Mouse (Mus musculus): Measurements from ENCODE around the gene Trmt1. TPM values are rescaled to one million over a fixed set of nuclear protein-coding genes. Genes with fewer than 3 reads are reported as not detected.

Trmt1 gene
- polyA plus RNA-seq, 2 experiments: 71.7 to 158 TPM

DNA sequence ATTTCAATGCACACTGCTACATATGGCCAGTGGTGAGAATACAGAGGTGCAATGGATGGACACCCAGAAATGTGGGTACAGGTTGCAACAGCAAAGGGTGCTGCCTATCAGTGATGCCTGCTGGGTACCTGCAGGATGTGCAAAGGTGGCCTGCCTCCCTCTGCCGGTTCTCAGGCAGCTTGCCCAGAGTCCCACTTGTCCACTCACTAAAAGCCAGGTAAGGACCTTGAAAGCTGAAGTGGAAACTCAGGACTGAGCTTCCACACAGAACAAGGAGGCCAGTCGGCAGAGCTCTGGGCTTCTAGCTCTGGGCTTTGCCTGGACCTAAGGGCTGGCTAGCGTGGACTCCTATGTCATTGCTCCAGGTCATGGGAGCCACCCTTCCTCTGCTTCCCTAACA, 25.2 kb downstream of the Trmt1 start:
- peaks cover 72% of the 10 kb centered on the region for H3K36me3 ChIP-seq (ENCODE audit: control insufficient read depth, insufficient read depth, low read length)
- TF ChIP-seq POLR2A (IDR thresholded peaks at IDR 0.05; ENCODE audit: borderline replicate concordance, extremely low read depth, insufficient read depth, insufficient read length): no peak
- ATAC-seq (ENCODE audit: low FRiP score, low read depth) (no peak), DNase-seq (ENCODE audit: low spot score) (no peak)
- no peak overlapping the region for H3K4me3 ChIP-seq (replicated peaks; ENCODE audit: low read length)
- H3K4me1 ChIP-seq (ENCODE audit: control insufficient read depth, insufficient read depth, low read length): peaks cover 83% of the 10 kb centered on the region
- H3K9me3 ChIP-seq (ENCODE audit: control insufficient read depth, low read length): no peaks in the 10 kb centered on the region
- H3K4me2 ChIP-seq (replicated peaks; ENCODE audit: low read depth, low read length, severe bottlenecking): no peak overlapping the region
- peaks cover 19% of the 10 kb centered on the region for H3K27me3 ChIP-seq (ENCODE audit: control insufficient read depth, insufficient read depth, low read length)
- H3K9ac ChIP-seq (ENCODE audit: low read depth, low read length, severe bottlenecking): peak overlapping the region; percentile 38; the same call in 1 of the 2 replicates
- 36% methylated on average over 3 of the region's 3 CpGs for WGBS
- peak overlapping the region; percentile 93 for H3K27ac ChIP-seq (replicated peaks; ENCODE audit: low read depth, low read length)

DNA sequence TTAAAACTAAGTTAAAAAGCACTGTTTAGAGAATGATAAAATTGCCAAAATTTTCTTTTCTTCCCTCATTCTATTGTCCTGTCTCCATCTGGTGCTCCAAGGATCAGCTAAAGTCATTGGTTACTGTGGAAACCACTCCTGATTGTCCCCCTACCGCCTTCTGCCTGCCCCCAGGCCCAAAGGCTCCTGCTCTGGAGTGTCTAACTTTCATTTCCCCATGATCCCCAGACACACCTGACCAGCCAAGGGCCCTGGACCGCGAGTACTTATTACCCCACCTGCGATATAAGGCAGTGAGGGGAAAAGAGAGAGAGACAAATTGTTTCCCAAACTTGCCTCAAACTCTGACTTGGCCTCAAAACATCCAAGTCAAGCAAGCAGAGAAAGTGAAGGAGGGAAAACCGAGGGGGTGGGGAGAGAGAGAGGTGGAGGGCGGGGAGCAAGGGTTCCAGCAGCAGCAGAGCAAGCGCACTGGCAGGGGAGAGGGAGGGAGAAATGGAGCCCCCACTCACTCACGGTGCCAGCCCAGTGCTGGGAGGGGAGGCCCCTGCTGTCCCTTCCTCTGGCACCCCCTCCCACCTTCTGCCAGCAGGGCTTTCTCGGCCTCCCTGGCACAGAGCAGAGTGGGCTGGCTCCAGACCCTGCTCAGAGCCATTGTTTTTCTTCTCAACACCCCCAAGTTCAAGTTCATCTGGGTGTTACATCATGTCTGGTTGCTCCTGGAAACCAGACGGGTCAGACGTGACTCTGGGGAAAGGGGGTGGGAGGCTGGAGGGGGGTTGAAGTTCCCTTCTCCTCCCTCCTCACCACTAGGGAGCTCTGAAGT, 26.0 kb downstream of the Trmt1 start:
- H3K4me2 ChIP-seq (replicated peaks; ENCODE audit: low read depth, low read length, severe bottlenecking): peak overlapping the region; percentile 34
- H3K9me3 ChIP-seq (ENCODE audit: control insufficient read depth, low read length): no peaks in the 10 kb centered on the region
- H3K4me3 ChIP-seq (replicated peaks; ENCODE audit: low read length): no peak overlapping the region
- peaks cover 82% of the 10 kb centered on the region for H3K4me1 ChIP-seq (ENCODE audit: control insufficient read depth, insufficient read depth, low read length)
- H3K36me3 ChIP-seq (ENCODE audit: control insufficient read depth, insufficient read depth, low read length): peaks cover 74% of the 10 kb centered on the region
- H3K27ac ChIP-seq (replicated peaks; ENCODE audit: low read depth, low read length): peak overlapping the region; percentile 93
- H3K9ac ChIP-seq (ENCODE audit: low read depth, low read length, severe bottlenecking): peak overlapping the region; percentile 38; the same call in 1 of the 2 replicates
- WGBS: 7% methylated on average over 8 of the region's 11 CpGs
- H3K27me3 ChIP-seq (ENCODE audit: control insufficient read depth, insufficient read depth, low read length): peaks cover 11% of the 10 kb centered on the region
- DNase-seq (ENCODE audit: low spot score) (peak; percentile 92), ATAC-seq (ENCODE audit: low FRiP score, low read depth) (peak; percentile 91)
- no peak for TF ChIP-seq POLR2A (IDR thresholded peaks at IDR 0.05; ENCODE audit: borderline replicate concordance, extremely low read depth, insufficient read depth, insufficient read length)

DNA sequence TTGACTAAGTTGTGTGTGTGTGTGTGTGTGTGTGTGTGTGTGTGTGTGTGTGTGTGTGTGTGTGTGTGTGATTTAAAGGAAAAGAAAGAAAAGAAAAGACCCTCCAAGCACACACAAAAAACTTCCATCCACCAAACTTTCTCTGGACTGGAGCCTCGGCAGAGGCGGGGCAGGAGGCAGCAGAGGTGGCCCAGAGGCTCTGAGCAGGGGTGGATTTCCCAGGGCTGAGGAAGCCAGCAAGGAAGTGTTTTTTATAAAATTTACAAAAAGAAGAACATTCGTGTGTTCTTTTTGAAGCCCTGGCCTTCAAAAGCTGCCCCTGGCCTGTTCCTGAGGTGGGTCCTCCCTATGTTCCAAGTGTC, 26.6 kb downstream of the Trmt1 start:
- H3K36me3 ChIP-seq (ENCODE audit: control insufficient read depth, insufficient read depth, low read length): peaks cover 74% of the 10 kb centered on the region
- H3K4me1 ChIP-seq (ENCODE audit: control insufficient read depth, insufficient read depth, low read length): peaks cover 82% of the 10 kb centered on the region
- no peaks in the 10 kb centered on the region for H3K9me3 ChIP-seq (ENCODE audit: control insufficient read depth, low read length)
- ATAC-seq (ENCODE audit: low FRiP score, low read depth) (peak; percentile 68), DNase-seq (ENCODE audit: low spot score) (no peak)
- H3K4me3 ChIP-seq (replicated peaks; ENCODE audit: low read length): no peak overlapping the region
- no peak for TF ChIP-seq POLR2A (IDR thresholded peaks at IDR 0.05; ENCODE audit: borderline replicate concordance, extremely low read depth, insufficient read depth, insufficient read length)
- H3K27ac ChIP-seq (replicated peaks; ENCODE audit: low read depth, low read length): peak overlapping the region; percentile 93
- H3K27me3 ChIP-seq (ENCODE audit: control insufficient read depth, insufficient read depth, low read length): peaks cover 5% of the 10 kb centered on the region; the same call in 1 of the 2 replicates
- peak overlapping the region; percentile 34 for H3K4me2 ChIP-seq (replicated peaks; ENCODE audit: low read depth, low read length, severe bottlenecking)
- 4% methylated on average over 3 of the region's 3 CpGs for WGBS
- H3K9ac ChIP-seq (ENCODE audit: low read depth, low read length, severe bottlenecking): no peak overlapping the region

DNA sequence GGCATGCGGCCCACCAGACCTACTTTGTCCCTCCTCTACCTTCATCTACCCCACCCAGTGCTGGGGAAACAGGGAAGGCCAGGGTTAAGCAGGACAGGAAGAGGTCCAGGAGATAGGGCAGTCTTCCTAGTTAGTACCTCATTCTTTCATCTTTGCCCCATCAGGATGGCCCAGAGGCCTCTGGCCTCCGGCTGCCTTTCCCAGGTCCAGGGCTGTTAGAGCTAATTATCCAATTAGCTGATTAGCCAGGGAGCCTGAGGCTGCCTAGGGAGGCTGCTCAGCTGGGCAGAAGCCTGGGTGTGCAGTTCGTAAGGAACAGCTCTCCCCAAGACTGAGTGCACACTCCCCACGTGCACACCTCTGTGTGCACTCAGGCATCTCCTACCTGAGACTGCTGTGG, 27.3 kb downstream of the Trmt1 start:
- TF ChIP-seq POLR2A (IDR thresholded peaks at IDR 0.05; ENCODE audit: borderline replicate concordance, extremely low read depth, insufficient read depth, insufficient read length): no peak
- Histone ChIP-seq H3K4me3 (replicated peaks; ENCODE audit: low read length) (no peak overlapping the region), H3K4me1 (ENCODE audit: control insufficient read depth, insufficient read depth, low read length) (peaks cover 77% of the 10 kb centered on the region), H3K4me2 (replicated peaks; ENCODE audit: low read depth, low read length, severe bottlenecking) (no peak overlapping the region), H3K9ac (ENCODE audit: low read depth, low read length, severe bottlenecking) (peak overlapping the region; percentile 16; the same call in 1 of the 2 replicates), H3K27ac (replicated peaks; ENCODE audit: low read depth, low read length) (peak overlapping the region; percentile 93), H3K27me3 (ENCODE audit: control insufficient read depth, insufficient read depth, low read length) (no peaks in the 10 kb centered on the region), H3K9me3 (ENCODE audit: control insufficient read depth, low read length) (no peaks in the 10 kb centered on the region), H3K36me3 (ENCODE audit: control insufficient read depth, insufficient read depth, low read length) (peaks cover 74% of the 10 kb centered on the region)
- WGBS: 40% methylated on average over 4 of the region's 4 CpGs
- ATAC-seq (ENCODE audit: low FRiP score, low read depth): no peak
- no peak for DNase-seq (ENCODE audit: low spot score)

GRCm38 (mm10) chr8:84714161-84714560, 28.1 kb downstream of the Trmt1 start:
- H3K36me3 ChIP-seq (ENCODE audit: control insufficient read depth, insufficient read depth, low read length): peaks cover 75% of the 10 kb centered on the region
- peaks cover 70% of the 10 kb centered on the region for H3K4me1 ChIP-seq (ENCODE audit: control insufficient read depth, insufficient read depth, low read length)
- no peak for ATAC-seq (ENCODE audit: low FRiP score, low read depth)
- no peak overlapping the region for H3K4me2 ChIP-seq (replicated peaks; ENCODE audit: low read depth, low read length, severe bottlenecking)
- H3K4me3 ChIP-seq (replicated peaks; ENCODE audit: low read length): no peak overlapping the region
- H3K27me3 ChIP-seq (ENCODE audit: control insufficient read depth, insufficient read depth, low read length): no peaks in the 10 kb centered on the region
- peak overlapping the region; percentile 93 for H3K27ac ChIP-seq (replicated peaks; ENCODE audit: low read depth, low read length)
- TF ChIP-seq POLR2A (IDR thresholded peaks at IDR 0.05; ENCODE audit: borderline replicate concordance, extremely low read depth, insufficient read depth, insufficient read length): no peak
- 64% methylated on average over 4 of the region's 4 CpGs for WGBS
- H3K9me3 ChIP-seq (ENCODE audit: control insufficient read depth, low read length): no peaks in the 10 kb centered on the region
- 0 out of 2 replicates have a peak overlapping the region, but pooled peaks have one; percentile 16 for H3K9ac ChIP-seq (ENCODE audit: low read depth, low read length, severe bottlenecking)
- no peak for DNase-seq (ENCODE audit: low spot score)
